Mouse (Mus musculus) G1E (cell line): ENCODE measurements around the gene Flt1. TPM values are rescaled to one million over a fixed set of nuclear protein-coding genes. Genes with fewer than 3 reads are reported as not detected.

Source experiments
- ATAC-seq: 2 replicates; pipeline ENCODE4 v1.8.0; 2016; ENCODE audit warnings: mild to moderate bottlenecking; ENCODE audit not compliant: insufficient number of reproducible peaks, poor library complexity, low FRiP score, severe bottlenecking; ENCODE audit errors: extremely low read depth
- DNase-seq: peaks from one replicate; pipeline ENCODE4 v3.0.0; 2012; ENCODE audit warnings: low spot score
- H3K27me3 ChIP-seq: 2 replicates; pipeline ENCODE4 v1.6.1; 2012; ENCODE audit warnings: mild to moderate bottlenecking, low read length, inconsistent platforms; ENCODE audit not compliant: insufficient read depth
- H3K36me3 ChIP-seq: replicated peaks from 2 replicates; pipeline ENCODE3; 2012; ENCODE audit warnings: mild to moderate bottlenecking, inconsistent platforms
- H3K4me1 ChIP-seq: 2 replicates; pipeline ENCODE4 v1.6.1; 2012; ENCODE audit warnings: low read depth, low read length, inconsistent platforms, mixed read lengths; ENCODE audit not compliant: insufficient read depth
- H3K4me3 ChIP-seq: 2 replicates; pipeline ENCODE4 v1.5.1; 2012; ENCODE audit warnings: low read depth, mild to moderate bottlenecking, inconsistent platforms, low read length, moderate library complexity, mixed read lengths
- H3K9me3 ChIP-seq: replicated peaks from 2 replicates; pipeline ENCODE4 v1.6.1; 2012; ENCODE audit warnings: inconsistent platforms
- CTCF ChIP-seq: IDR thresholded peaks from 2 replicates; pipeline ENCODE4 v1.5.1; 2012; ENCODE audit warnings: low read depth, low read length, inconsistent platforms, mixed read lengths
- GATA1 ChIP-seq: IDR thresholded peaks from 2 replicates; pipeline ENCODE4 v1.6.1; 2012; ENCODE audit warnings: borderline replicate concordance, low read length, inconsistent platforms, mixed read lengths
- GATA2 ChIP-seq: IDR thresholded peaks from 2 replicates; pipeline ENCODE4 v1.6.1; 2012; ENCODE audit warnings: low read depth, low read length, inconsistent platforms, borderline replicate concordance
- POLR2AphosphoS5 ChIP-seq: IDR thresholded peaks from 2 replicates; pipeline ENCODE4 v1.6.1; 2012; ENCODE audit warnings: low read depth, low read length, inconsistent platforms; ENCODE audit not compliant: insufficient replicate concordance
- TAL1 ChIP-seq: conservative IDR thresholded peaks from 2 replicates; pipeline ENCODE4 v1.6.1; 2012; ENCODE audit warnings: low read depth, low read length, inconsistent platforms, mixed read lengths
- polyA plus RNA-seq: library from polyadenylated mRNA; stranded (reverse); fragments of >175 nt; gene quantifications from 2 replicates; pipeline ENCODE4 v1.2.3, GENCODE M21; 2012
- total RNA-seq, 2 experiments: library from RNA; stranded (forward) in 1 of 2; stranded (reverse) in 1 of 2; fragments of 200-1000 nt in 1 of 2; fragments of >200 nt in 1 of 2; fragmentation: Nextera tagmentation in 1 of 2; gene quantifications; 2 replicates each; pipeline ENCODE4 v1.2.3; 2014 to 2017

The Flt1 gene
- total and polyA plus RNA-seq, 3 experiments, result 0.04 to 0.33 (median 0.15) TPM

DNA sequence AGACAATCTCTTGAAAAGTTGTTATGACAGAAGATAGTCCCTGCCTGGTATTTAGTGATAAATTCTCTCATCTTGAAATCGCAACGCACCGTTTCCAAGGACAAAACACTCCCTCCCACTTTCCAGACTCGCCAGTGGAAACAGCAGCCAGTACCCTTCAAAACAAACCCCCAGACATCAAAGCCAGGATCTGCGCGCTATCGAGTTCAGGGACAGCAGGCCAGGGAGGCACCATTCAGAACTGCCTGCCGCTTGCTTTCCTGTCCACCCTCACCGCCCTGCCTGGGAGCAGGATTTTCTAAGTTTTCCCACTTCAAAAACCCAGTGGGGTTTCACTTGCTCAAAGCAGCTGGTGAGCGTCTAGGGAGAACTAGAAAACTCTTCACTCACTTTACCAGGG lies 44.6 kb downstream of the Flt1 start:
- Histone ChIP-seq H3K4me3 (no peak overlapping the region), H3K36me3 (no peaks in the 10 kb centered on the region), H3K27me3 (peaks cover 6% of the 10 kb centered on the region; the same call in 1 of the 2 replicates), H3K9me3 (no peaks in the 10 kb centered on the region), H3K4me1 (no peaks in the 10 kb centered on the region)
- ATAC-seq, result 0 out of 2 replicates have a peak, but pooled peaks have one; percentile 8
- TF ChIP-seq CTCF, result no peak
- TF ChIP-seq GATA1, result no peak
- TF ChIP-seq GATA2, result no peak
- TF ChIP-seq POLR2AphosphoS5, result no peak
- TF ChIP-seq TAL1, result no peak
- DNase-seq, result no peak

DNA sequence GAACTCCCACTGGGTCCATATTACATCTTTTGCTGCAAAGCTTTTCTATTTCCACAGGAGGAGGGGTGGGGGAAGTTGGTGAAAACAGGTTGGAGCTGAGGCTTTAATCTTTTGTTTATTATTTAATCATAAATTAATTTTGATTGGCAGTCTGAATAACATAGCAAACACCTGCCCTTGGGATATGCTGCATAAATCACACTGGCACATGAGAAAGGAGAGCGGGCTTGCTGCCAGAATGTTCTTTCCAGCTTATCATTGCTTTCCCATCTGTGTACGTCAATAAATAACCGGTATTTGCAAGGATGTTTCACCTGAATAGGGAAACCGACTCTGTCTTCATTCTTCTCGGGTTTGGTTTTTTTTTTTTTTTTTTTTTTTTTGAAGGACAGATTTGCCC lies 45.1 kb downstream of the Flt1 start:
- Histone ChIP-seq H3K36me3 (no peaks in the 10 kb centered on the region), H3K4me1 (no peaks in the 10 kb centered on the region), H3K27me3 (peaks cover 6% of the 10 kb centered on the region; the same call in 1 of the 2 replicates), H3K9me3 (no peaks in the 10 kb centered on the region), H3K4me3 (no peak overlapping the region)
- no peak for ATAC-seq
- DNase-seq, result no peak
- TF ChIP-seq TAL1, result no peak
- no peak for TF ChIP-seq CTCF
- TF ChIP-seq GATA2, result no peak
- no peak for TF ChIP-seq GATA1
- TF ChIP-seq POLR2AphosphoS5, result no peak

DNA sequence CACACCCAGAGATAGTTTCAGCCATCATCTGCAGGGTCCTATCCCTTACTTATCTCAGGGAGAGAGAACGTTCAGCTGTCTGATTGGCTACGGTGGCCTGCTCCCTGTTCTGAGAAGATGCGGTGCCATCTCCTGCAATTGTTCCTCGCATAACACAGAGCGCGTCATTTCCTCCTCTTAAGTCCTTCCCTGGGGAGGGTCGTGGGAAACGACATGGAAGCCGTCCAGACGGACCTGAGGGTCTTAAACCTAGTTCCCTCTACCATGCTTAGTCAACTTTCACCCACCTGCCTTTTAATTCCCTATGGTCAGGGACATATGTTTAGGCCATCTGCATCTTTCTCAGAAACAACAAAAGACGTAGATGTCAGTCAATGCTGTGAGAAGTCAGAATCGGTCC lies 46.5 kb downstream of the Flt1 start:
- no peak for TF ChIP-seq CTCF
- TF ChIP-seq GATA2, result no peak
- no peak for TF ChIP-seq POLR2AphosphoS5
- TF ChIP-seq GATA1, result no peak
- TF ChIP-seq TAL1, result no peak
- no peak for DNase-seq
- Histone ChIP-seq H3K4me3 (no peak overlapping the region), H3K9me3 (no peaks in the 10 kb centered on the region), H3K36me3 (no peaks in the 10 kb centered on the region), H3K27me3 (peaks cover 6% of the 10 kb centered on the region; the same call in 1 of the 2 replicates), H3K4me1 (no peaks in the 10 kb centered on the region)
- ATAC-seq, result no peak

DNA sequence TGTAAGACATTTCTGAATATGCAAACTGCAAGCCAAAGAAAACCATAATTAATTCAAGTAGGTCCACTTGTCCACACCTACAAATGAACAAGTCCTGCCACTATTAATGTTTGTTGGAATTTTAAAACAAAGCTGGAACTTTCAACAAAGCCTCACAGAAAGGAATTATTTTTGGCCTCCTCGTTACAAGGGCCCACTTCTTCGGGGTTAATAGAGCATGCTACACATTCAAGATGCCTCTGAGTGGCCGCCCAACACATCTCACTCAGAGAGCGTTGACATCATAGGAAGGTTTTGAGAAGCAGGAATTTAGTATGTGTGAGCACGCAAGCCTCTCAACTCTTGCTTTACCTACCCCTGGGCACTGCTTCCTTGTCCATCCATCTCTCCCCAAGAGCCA lies 50.0 kb downstream of the Flt1 start:
- no peak for ATAC-seq
- H3K9me3 ChIP-seq, result no peaks in the 10 kb centered on the region
- DNase-seq, result no peak
- TF ChIP-seq POLR2AphosphoS5, result no peak
- no peak for TF ChIP-seq TAL1
- no peak for TF ChIP-seq CTCF
- H3K4me1 ChIP-seq, result no peaks in the 10 kb centered on the region
- no peaks in the 10 kb centered on the region for H3K36me3 ChIP-seq
- no peak overlapping the region for H3K4me3 ChIP-seq
- peaks cover 14% of the 10 kb centered on the region; the same call in 1 of the 2 replicates for H3K27me3 ChIP-seq

DNA sequence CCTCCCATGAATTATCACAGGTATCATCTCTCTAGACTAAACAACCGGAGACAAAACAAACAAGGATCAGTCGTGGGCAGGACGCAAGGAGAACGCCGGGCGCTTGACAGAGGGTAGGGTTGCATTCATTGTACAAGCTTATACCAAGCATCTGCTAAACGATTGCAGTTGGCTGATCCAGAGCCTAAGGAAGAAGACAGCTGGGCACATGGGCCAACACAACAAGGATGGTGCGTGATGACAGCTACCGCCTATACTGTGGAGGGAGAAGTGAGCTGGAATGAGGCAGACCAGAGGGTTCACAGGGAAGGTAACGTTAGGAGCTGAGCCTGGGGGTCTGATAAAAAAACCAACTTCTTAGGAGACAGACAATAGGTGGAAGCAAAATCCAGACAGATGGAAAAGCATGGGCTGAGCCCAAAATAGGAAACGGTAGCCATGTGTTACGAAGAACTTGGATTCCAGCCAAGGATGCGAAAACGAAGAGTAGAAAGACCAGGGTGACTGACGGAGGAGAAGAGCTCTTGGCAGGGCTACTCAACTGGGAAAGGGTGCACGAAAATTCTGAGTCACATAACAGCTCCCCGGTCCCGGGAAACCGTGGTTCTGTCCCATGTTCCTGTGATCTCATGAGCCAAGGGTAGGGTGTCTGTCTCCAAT lies 53.9 kb downstream of the Flt1 start:
- H3K9me3 ChIP-seq, result peaks cover 6% of the 10 kb centered on the region
- DNase-seq (no peak), ATAC-seq (no peak)
- H3K36me3 ChIP-seq, result no peaks in the 10 kb centered on the region
- no peak overlapping the region for H3K4me3 ChIP-seq
- TF ChIP-seq TAL1 (no peak), GATA1 (no peak), CTCF (no peak), GATA2 (no peak), POLR2AphosphoS5 (no peak)
- H3K27me3 ChIP-seq, result peaks cover 13% of the 10 kb centered on the region; the same call in 1 of the 2 replicates
- H3K4me1 ChIP-seq, result no peaks in the 10 kb centered on the region

DNA sequence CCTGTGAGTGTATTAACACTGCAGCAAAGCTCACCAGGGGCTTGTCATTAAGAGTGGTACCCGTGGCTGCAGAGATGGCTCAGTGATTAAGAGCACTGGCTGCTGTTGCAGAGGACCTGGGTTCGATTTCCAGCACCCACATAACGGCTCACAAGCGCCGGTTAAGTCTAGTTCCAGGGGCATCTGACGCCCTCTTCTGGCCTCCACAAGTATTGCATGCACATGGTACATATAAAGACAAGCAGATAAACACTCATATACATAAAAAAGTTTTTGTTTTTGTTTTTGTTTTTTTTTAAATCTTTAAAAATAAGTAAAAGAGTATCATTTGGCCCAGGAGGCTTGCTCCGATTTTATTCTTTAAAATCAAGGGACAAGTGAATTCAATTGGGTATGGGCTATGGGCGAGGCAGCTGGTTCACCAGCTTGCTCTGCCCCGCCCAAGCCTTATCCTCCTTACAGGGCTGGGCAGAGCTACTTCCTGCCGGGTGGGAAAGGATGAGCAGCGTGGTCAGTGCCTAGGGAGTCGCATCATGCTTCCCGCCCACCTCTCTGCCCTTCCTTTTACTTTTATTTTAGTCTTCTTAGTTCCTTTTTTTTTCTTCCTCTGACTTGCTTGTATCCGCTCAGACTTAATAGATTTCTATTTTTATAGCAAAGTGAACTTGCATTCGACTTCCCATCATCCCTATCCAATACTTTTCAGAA lies 57.0 kb downstream of the Flt1 start:
- Histone ChIP-seq H3K36me3 (no peaks in the 10 kb centered on the region), H3K9me3 (peaks cover 6% of the 10 kb centered on the region), H3K4me3 (no peak overlapping the region), H3K4me1 (no peaks in the 10 kb centered on the region), H3K27me3 (peaks cover 13% of the 10 kb centered on the region; the same call in 1 of the 2 replicates)
- TF ChIP-seq POLR2AphosphoS5 (no peak), GATA2 (no peak), CTCF (0 out of 2 replicates have a peak, but pooled peaks have one; percentile 17)
- no peak for DNase-seq
- ATAC-seq, result peak; percentile 28; the same call in 1 of the 2 replicates
